Mouse (Mus musculus): Measurements from ENCODE around the gene Ubxn7. TPM values are rescaled to one million over a fixed set of nuclear protein-coding genes. Genes with fewer than 3 reads are reported as not detected.

Ubxn7 gene
- total RNA-seq, 2 experiments from 2014 or later = 35.4 to 39.2 TPM

- intact Hi-C loops (cut with DNase I) = loop anchor here (5.0 kb wide), 2 partner anchors 46 to 86 kb away; partner anchors contain the start of gene Tctex1d2
- DNase-seq = peak; percentile 40 to 60
Observed at GRCm38 (mm10) chr16:32371351-32371750, 39.3 kb downstream of the Ubxn7 start.

GRCm38 (mm10) chr16:32379575-32379974 is 47.5 kb downstream of the Ubxn7 start:
- no peak for DNase-seq
- intact Hi-C loops (cut with DNase I) = no loop called here

GRCm38 (mm10) chr16:32382901-32383300 is 50.8 kb downstream of the Ubxn7 start:
- DNase-seq = no peak
- intact Hi-C loops (cut with DNase I) = no loop called here

GRCm38 (mm10) chr16:32384885-32385284 is 52.8 kb downstream of the Ubxn7 start:
- intact Hi-C loops (cut with DNase I) = no loop called here
- no peak for DNase-seq

GRCm38 (mm10) chr16:32386826-32387225 is 54.8 kb downstream of the Ubxn7 start:
- DNase-seq = no peak
- intact Hi-C loops (cut with DNase I) = no loop called here

- intact Hi-C loops (cut with DNase I) = no loop called here
- no peak for DNase-seq
Observed at GRCm38 (mm10) chr16:32389049-32389448, 57.0 kb downstream of the Ubxn7 start.

- intact Hi-C loops (cut with DNase I) = no loop called here
- DNase-seq = no peak
Observed at GRCm38 (mm10) chr16:32389841-32390240, 57.8 kb downstream of the Ubxn7 start.

- intact Hi-C loops (cut with DNase I) = no loop called here
- DNase-seq = no peak
Observed at GRCm38 (mm10) chr16:32390882-32391281, 58.8 kb downstream of the Ubxn7 start.

- peak in 1 of 2 experiments; percentile 11 for DNase-seq
- intact Hi-C loops (cut with DNase I) = no loop called here
Observed at GRCm38 (mm10) chr16:32395679-32396540, 63.9 kb downstream of the Ubxn7 start.

- DNase-seq = peak; percentile 15 to 25
- intact Hi-C loops (cut with DNase I) = no loop called here
Observed at GRCm38 (mm10) chr16:32396541-32396835, 64.4 kb downstream of the Ubxn7 start.

GRCm38 (mm10) chr16:32398206-32398605 is 66.1 kb downstream of the Ubxn7 start:
- intact Hi-C loops (cut with DNase I) = no loop called here
- no peak for DNase-seq

GRCm38 (mm10) chr16:32400267-32400666 is 68.2 kb downstream of the Ubxn7 start, which contains the start of gene Tm4sf19:
Gene Tm4sf19, plus strand, starts transcription at chr16:32400506.
- intact Hi-C loops (cut with DNase I) = no loop called here
- no peak for DNase-seq

- DNase-seq = no peak
- intact Hi-C loops (cut with DNase I) = no loop called here
Observed at GRCm38 (mm10) chr16:32401335-32401965, 69.4 kb downstream of the Ubxn7 start.

GRCm38 (mm10) chr16:32402818-32403217 is 70.8 kb downstream of the Ubxn7 start:
- intact Hi-C loops (cut with DNase I) = no loop called here
- no peak for DNase-seq

GRCm38 (mm10) chr16:32405716-32406115 is 73.7 kb downstream of the Ubxn7 start:
- intact Hi-C loops (cut with DNase I) = no loop called here
- no peak for DNase-seq

GRCm38 (mm10) chr16:32406671-32407070 is 74.6 kb downstream of the Ubxn7 start:
- intact Hi-C loops (cut with DNase I) = no loop called here
- no peak for DNase-seq

GRCm38 (mm10) chr16:32407730-32408129 is 75.7 kb downstream of the Ubxn7 start:
- DNase-seq = no peak
- intact Hi-C loops (cut with DNase I) = no loop called here

GRCm38 (mm10) chr16:32417457-32417856 is 85.4 kb downstream of the Ubxn7 start:
- no peak for DNase-seq
- intact Hi-C loops (cut with DNase I) = loop anchor here (5.0 kb wide), 1 partner anchor 45 kb away; no protein-coding TSS in a partner anchor

GRCm38 (mm10) chr16:32419517-32420483 is 87.7 kb downstream of the Ubxn7 start, which contains the start of gene Tctex1d2:
Gene Tctex1d2, plus strand, starts transcription at chr16:32419702.
- intact Hi-C loops (cut with DNase I) = loop anchor here (5.0 kb wide), 2 partner anchors 38 to 47 kb away; no protein-coding TSS in a partner anchor
- DNase-seq = peak; percentile 95 to 96

- intact Hi-C loops (cut with DNase I) = no loop called here
- DNase-seq = no peak
Observed at GRCm38 (mm10) chr16:32427506-32427905, 95.4 kb downstream of the Ubxn7 start.

All from heart, postnatal 14 days (tissue).